Mouse (Mus musculus): Measurements from ENCODE around the gene Sphk2. TPM values are rescaled to one million over a fixed set of nuclear protein-coding genes. Genes with fewer than 3 reads are reported as not detected.

Sphk2 gene
- total RNA-seq, 2 experiments from 2014 or later = 29.9 to 30.0 TPM

DNA sequence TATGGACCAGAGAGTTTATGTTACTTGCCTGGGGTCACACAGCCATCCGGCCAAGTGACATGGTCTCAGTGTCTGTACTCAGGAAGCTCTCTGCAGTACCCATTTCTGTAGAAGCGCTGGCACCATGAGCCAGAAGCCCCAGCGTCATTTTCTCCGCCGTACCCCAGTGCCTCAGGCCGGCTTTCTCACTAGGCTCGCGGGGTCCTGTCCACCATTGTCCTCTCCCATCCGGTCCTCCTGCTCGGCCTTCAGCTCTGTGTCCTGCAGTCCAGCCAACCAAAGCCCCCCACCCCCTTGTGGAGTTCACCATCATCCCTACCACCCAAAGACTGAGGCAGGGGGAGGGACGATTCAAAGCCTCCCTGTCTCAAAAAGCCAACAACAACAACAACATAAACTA, 16.2 kb downstream of the Sphk2 start:
- no peak for DNase-seq (ENCODE audit: low spot score in 2 of 2)
- intact Hi-C loops (cut with DNase I) = loop anchor here (5.0 kb wide), 1 partner anchor 234 kb away; the partner anchor contains the start of gene Bax

DNA sequence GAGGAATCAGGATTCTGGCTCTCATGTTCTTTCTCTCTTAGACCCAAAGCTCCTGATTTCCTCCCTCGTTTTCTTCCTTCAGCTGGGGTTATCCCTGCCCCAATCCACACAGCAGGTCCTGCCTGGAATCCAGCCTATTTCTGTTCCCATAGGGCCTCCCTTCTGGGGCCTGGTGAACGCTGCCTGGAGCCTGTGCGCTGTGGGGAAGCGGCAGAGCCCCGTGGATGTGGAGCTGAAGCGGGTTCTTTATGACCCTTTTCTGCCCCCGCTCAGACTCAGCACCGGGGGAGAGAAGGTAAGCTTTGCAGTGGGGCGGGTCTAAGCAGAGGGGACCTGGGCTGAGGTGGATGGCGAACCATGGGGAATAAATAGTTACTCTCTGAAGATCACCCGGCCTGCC, 16.7 kb downstream of the Sphk2 start:
- peak in 1 of 2 experiments; percentile 56 for DNase-seq (ENCODE audit: low spot score in 2 of 2)

DNA sequence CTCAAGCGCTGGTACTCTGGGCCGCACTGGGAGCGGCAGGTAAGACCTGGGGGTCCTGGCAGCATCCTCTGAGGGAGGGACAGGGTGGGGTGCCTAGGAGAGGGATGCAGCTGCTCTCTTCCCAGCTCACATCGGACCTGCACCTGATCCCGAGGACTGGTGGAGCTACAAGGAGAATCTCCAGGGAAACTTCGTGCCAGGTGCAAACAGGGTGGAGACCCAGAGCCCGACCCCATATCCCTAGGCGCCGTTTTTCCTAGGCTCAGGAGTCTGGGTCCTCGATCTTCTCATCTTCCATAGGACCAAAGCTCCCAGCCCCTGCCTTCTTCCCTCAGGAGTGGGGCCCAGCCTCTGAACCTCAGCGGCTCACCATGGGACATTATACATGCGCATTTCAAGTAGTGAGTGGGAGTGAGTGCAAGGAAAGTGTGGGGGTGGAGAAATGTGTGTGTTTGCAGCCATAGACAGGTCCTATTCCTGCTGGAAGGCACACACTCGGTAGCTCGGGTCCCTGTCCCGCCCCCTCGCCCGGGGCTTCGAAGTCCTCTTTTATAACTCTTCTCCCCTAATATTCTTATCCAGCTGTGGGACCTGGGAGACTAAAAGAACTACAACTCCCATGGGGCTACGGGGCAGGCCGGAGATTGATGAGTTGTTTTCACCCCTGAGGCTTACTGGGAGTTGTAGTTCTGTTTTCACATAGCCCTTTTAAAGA, 17.3 kb downstream of the Sphk2 start:
- DNase-seq (ENCODE audit: low spot score in 2 of 2) = peak; percentile 83 to 84
- intact Hi-C loops (cut with DNase I) = loop anchor here (5.0 kb wide), 1 partner anchor 233 kb away; the partner anchor contains the start of gene Bax

More for the DNA sequence above, 16.7 kb downstream of the Sphk2 start:
- intact Hi-C loops (cut with DNase I) = loop anchor here (5.0 kb wide), 1 partner anchor 234 kb away; the partner anchor contains the start of gene Bax

DNA sequence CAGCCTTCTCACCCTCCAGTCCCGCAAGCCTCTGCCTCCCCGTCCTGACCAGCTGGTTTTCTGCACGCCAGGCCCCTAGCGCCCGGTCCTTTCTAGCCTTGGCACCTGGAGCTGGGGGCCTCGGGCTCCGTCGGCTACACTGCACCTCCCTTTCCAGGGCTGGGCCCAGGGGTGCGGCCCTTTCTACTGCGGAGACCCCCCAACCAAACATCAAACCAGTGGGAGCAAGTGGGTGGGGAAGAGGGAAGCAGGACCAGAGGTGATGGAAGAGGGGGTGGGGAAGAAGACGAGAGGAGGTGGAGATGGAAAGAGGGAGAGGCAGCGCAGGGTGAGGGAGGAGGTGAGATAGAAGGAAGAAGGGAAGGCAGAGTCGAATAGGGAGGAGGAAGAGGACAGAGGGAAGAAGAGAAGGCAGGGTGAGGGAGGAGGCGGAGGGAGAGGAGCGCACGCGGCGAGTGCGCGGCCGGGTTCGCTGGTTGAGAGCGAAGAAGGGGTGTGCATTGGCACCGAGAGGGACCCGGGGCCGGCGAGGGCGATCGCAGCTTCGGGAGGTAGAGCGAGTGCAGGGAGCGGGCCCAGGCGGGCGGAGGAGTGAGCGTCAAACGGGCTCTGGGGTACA, 18.2 kb downstream of the Sphk2 start, which contains the start of gene Car11:
TSS of gene Car11 (plus strand) at position 321 of the 619 bp plus-strand sequence.
- peak; percentile 62 to 73 for DNase-seq (ENCODE audit: low spot score in 2 of 2)
- intact Hi-C loops (cut with DNase I) = loop anchor here (5.0 kb wide), 1 partner anchor 232 kb away; the partner anchor contains the start of gene Bax

DNA sequence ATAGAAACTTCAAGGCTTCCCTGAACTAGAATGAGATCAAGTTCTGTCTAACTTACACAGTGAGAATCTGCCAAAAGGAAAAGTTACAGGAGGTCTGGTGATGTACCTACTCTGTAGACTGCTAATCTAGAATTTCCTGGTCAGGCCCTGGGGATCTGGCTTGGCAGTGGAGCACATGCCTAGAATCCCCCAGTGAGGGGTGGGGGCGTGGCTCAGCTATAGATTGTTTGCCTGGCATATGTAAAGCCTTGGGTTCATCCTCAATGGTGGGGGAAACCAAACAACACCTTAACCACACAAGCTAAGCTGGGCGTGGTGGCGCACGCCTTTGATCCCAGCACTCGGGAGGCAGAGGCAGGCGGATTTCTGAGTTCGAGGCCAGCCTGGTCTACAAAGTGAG, 19.9 kb downstream of the Sphk2 start:
- DNase-seq (ENCODE audit: low spot score in 2 of 2) = no peak
- intact Hi-C loops (cut with DNase I) = no loop called here

DNA sequence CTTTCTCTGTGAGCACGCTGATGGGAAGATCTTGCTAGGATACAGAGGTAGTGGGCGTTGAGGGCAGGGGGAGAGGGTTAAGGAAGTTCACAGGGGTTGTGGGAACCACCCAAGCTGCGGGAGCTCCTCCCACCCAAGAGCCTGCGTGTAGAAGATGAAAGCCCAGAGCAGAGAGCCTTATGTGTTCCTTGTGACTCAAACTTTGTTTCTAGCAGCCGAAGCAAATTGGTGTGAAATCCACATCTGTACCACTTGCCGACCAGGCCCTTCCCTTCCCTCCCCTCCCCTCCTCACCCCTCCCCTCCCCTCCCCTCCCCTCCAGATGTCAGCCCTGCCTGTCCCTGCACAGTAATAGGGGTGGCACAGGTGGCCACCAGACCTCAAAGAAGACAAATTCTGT, 22.7 kb downstream of the Sphk2 start:
- intact Hi-C loops (cut with DNase I) = no loop called here
- no peak for DNase-seq (ENCODE audit: low spot score in 2 of 2)

DNA sequence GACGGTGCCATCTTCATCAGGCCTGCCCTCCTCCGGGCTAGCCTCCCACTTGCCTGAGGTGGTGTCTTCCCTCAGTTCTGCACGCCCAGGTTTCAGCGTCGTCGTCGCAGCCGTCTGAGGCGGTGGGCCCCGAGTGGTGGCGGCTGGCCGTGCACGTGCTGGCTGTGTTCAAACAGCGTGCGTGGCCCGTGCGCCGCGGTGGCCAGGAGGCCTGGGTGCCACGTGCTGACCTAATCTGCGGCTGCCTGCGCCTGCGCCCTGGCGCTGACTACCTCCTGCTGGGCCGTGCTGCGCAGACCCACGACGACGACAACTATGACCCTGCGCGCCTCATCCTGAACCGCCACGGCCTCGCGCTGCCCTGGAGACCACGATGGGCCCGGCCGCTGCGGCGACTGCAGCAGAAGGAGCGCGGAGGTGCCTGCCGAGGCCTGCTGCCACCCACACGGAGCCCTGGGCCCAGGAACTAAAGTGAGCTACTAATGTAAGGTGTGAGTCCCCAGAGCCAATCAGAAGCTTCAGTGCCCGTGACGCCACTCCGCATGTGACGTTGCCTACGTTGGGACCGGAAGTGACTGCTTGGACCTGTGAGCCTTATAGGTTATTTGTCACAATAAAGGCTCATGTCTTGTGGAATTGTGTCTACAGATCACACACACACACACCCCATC, 23.7 kb downstream of the Sphk2 start, which contains the start of gene Sec1:
TSS of gene Sec1 (minus strand) at position 482 of the 671 bp plus-strand sequence.
- no peak for DNase-seq (ENCODE audit: low spot score in 2 of 2)
- intact Hi-C loops (cut with DNase I) = no loop called here

DNA sequence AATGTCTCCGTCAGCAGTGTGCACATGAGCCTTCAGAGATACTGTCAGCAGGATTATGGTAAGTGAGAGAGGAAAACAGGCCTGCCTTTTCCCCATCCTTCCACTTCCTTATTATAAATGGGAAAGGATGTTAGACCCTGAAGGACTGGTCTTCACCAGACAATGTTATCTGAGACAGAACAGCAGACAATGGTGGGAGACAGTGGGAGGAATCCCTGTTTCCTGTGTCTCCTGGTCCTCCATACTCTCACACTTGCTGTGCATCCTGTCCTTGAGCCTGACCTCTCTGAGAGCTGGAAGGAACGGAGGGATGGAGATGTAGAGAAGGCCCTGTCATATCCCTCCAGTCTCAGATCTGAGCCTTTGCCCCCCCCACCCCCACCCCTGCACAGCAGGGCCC, 25.4 kb downstream of the Sphk2 start:
- DNase-seq (ENCODE audit: low spot score in 2 of 2) = no peak
- intact Hi-C loops (cut with DNase I) = no loop called here

DNA sequence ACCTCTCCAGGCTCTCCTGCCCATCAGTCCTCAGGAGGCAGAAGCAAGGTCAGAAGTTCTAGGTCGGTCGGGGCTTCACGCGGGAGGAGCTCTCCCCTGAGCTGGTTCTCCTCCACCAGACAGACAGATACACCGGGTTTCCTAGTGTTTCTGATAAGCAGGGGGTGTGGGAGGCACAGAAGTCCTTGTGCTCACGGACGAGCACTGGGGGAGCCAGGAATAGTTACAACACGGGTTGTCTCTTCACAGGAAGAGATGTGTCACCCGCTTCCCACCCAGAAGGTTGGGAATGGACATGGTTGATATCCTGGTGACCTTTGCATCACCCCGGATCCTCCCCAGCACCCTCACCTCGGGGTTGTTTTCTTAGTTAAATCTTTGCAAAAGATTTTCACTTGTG, 28.0 kb downstream of the Sphk2 start:
- DNase-seq (ENCODE audit: low spot score in 2 of 2) = no peak
- intact Hi-C loops (cut with DNase I) = loop anchor here (10.0 kb wide), 1 partner anchor 215 kb away; no protein-coding TSS in a partner anchor

DNA sequence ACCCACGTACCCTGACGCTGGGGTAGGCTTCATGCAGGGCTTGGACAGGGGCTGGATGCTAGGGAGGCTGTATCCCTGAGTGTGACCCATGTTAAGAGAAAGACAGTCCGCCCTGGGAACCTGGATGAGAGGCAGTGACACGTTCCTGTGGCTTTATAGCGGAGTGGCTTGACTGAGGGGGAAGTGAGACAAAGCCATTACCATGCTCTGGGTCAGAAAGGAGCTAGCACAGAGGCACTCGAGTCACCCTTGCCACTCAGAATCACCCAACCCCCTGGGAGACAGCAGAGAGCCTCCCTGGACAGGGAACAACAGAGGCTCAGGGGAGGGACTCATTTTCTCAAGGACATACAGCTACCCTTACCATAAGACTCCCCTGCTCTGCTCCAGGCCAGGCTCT, 28.7 kb downstream of the Sphk2 start:
- intact Hi-C loops (cut with DNase I) = loop anchor here (10.0 kb wide), 1 partner anchor 214 kb away; no protein-coding TSS in a partner anchor
- no peak for DNase-seq (ENCODE audit: low spot score in 2 of 2)

DNA sequence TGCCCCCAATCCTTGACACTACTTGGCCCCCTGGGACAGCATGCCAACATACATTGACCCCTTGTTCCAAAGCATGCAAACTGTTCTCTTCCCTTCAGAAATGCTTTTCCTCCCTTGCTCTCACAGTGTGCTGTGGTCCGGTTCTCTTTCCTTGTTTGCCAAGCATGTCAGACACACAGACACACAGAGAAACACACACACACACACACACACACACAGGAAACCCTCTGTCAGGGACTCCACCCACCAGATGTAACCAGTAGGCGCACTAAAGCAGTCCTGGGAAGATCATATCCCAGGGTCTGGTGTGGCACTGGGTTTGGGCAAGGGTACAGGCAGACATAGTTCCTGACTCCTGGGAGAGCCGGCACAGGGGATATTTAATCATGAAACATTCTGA, 31.0 kb downstream of the Sphk2 start:
- DNase-seq (ENCODE audit: low spot score in 2 of 2) = no peak
- intact Hi-C loops (cut with DNase I) = loop anchor here (10.0 kb wide), 1 partner anchor 212 kb away; no protein-coding TSS in a partner anchor

DNA sequence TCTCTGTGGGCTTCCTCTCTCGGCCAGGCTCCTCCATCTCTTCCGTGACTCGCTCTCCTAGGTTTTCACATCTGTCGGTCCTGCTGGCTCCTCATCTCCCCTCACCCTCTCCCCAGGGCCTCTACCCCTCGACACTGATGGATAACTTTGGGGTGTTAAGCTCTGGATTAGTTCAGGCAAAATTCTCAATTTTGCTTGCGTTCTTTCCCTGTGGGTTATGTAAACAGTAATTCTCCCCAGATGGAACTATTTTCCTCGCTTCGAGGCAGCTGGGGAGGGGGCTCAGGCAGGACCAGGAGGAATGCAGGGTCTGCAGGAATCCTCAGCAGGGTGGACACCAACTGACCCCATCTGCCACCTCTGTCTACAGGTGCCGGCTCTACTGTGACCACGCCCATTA, 32.0 kb downstream of the Sphk2 start:
- intact Hi-C loops (cut with DNase I) = loop anchor here (10.0 kb wide), 1 partner anchor 211 kb away; no protein-coding TSS in a partner anchor
- DNase-seq (ENCODE audit: low spot score in 2 of 2) = no peak

DNA sequence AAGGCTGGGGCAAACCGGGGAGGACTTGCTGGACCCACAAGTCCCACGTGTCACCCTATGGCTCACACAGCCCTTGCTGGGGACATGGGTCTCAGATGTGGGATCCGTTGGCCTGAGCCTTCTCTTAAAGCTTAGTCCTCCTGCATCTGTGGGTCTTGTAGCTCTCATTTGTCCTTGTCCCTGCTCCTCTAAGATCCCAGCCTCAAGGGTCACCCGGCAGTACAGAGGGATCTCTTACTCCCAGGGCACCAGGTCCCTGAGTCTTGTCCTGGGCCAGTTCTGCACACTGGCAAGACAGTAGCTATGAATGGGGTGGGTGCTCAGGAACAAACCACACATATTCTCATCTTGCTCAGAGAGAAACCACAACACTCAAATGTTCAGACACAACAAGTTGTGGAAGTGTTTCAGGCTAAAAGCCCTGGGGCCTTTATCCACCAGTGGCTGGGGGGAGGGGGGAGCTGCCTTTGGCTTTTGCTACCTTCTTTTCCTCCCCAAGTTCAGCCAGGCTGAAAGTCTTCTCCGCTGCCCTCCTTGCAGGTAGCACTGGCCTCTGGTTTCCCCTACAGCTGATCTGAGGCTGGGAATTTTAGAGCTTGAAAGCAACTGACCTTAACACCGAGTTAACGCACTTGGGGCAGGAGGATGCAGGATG, 34.3 kb downstream of the Sphk2 start, which contains the start of gene Ntn5:
TSS of gene Ntn5 (plus strand) at position 627 of the 655 bp plus-strand sequence.
- no peak for DNase-seq (ENCODE audit: low spot score in 2 of 2)
- intact Hi-C loops (cut with DNase I) = loop anchor here (5.0 to 10.0 kb wide), 3 partner anchors 41 to 209 kb away; no protein-coding TSS in a partner anchor

DNA sequence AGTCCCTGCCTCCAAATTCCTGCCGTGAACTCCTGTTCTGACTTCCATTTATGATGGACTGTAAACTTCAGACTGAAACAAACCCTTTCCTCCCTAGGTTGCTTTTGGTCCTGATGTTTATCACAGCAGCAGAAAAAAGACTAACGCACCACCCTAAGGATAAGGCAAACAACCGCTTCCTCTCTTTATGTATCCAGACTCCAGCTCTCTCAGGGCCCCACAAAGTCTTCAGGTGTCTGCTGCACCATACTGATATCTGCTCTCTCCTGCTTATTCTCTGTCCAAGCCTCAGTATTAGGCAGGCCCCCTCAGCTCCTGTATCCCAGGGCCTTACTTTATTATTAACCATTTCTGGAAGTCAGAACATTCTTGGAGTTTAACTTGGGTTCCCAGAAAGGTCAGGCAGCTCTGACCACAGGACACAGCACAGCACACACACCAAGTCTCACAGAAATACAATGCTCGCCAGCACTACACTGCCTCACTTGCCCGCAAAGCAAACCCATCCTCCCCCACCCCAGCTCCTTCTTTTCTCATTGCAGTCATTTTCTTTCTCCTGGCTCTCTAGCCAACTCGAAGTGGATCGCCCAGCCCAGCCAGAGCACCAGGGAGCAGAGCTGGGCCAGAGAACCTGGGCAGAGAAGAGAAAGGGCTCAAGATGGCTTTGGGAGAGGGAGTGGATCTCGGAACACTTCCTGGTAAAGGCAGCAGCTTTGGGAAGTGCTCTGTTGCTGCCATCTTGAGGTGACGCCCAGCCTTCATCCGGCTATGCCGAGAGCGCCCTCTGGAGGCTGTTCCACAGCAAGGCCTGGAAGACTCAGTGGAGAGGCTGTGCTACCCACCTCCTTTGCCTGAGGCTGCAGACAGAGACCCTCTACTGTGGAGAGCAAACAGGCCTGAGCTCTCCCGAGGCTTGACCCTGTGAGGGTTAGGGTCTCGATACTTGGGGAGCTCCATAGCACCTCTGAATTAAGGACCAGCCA, 35.4 kb downstream of the Sphk2 start:
- DNase-seq (ENCODE audit: low spot score in 2 of 2) = peak; percentile 81 to 85

DNA sequence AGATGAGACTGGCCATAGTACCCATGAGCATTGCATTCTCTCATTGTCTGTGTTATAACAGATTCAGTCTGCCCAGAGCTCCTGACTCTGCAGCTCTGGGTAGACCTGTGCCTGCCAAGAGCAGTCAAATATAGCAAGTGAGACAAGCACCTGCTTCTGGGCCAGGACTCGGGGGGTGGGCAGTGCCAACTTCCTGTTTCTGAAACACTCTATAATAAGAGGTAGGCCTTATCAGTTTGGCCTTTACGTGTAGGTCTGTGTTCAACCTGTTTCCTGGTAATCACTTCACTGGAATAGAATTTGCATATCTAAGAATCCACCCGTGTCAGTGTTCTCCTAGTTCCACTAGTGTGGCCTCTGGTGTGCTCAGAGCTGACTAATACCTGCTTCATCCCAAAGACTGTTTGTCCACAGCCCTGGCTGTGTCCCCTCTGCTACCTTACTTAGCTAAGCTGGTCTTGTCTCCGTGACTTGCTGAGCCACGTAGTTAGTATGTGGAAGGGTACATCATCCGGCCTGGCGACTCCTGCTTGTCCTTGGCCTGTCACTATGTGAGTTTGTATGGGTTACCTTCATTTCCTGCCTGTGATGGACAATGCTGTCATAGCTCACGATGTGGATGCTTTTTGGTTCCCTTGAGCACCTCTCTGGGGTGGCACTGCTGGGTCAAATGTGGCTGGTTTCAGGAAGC, 36.6 kb downstream of the Sphk2 start:
- DNase-seq (ENCODE audit: low spot score in 2 of 2) = no peak
- intact Hi-C loops (cut with DNase I) = loop anchor here (5.0 to 10.0 kb wide), 3 partner anchors 39 to 206 kb away; no protein-coding TSS in a partner anchor

More for the DNA sequence above, 35.4 kb downstream of the Sphk2 start:
- intact Hi-C loops (cut with DNase I) = loop anchor here (5.0 to 10.0 kb wide), 3 partner anchors 40 to 208 kb away; no protein-coding TSS in a partner anchor

DNA sequence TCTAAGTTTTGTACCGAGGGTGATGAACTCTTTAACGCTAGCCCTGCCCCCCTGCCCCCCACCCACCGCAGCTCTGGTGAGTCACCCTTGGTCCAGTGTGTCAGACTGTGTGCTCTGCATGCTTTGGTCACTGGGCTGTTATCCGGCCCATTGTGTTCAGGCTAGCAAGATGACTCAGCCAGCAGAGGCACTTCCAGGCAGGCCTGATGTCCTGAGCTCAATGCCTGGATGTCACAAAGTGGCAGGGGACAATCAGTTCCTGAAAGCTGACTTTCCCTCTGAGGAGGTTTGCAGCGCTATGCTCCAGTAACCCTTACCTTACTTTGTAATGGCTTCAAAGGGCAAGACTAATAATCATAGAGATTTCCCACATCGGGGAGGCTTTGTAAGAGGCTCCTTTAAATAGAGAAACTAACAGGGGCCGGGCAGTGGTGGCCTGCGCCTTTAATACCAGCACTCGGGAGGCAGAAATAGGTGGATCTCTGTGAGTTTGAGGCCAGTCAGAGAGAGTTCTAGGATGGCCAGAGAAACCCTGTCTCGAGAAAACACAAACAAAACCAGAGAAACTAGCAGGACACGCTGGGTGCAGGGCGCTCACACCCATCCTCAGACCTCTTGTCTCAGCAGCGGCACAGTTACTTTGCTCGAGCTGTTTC, 37.7 kb downstream of the Sphk2 start:
- intact Hi-C loops (cut with DNase I) = loop anchor here (5.0 to 10.0 kb wide), 3 partner anchors 38 to 205 kb away; no protein-coding TSS in a partner anchor
- no peak for DNase-seq (ENCODE audit: low spot score in 2 of 2)

DNA sequence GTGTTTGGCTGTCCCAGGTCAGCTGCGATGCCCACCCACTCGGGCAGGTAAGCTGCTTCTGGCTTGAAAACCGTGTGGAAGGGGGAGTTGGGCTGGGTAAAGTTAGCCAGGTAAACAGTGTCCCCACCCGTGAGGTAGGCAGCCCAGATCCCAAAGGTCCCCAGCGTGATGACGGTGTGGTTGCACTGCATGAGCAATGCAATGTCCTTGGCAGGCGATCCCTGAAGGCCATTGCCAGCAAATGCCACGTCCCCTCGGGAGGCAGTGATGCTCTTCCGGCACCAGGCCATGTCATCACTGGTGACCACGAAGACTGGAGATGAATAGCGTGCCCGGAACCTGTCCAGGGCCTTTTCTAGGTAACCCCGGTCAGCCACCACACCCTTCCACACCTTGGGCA, 39.3 kb downstream of the Sphk2 start:
- intact Hi-C loops (cut with DNase I) = no loop called here
- no peak for DNase-seq (ENCODE audit: low spot score in 2 of 2)

Measured in left cerebral cortex, postnatal 36 days (tissue).